Mouse (Mus musculus) embryonic fibroblast, embryonic 13.5 days (primary cell): Measurements from ENCODE around the gene Tbc1d2.

Source experiments
- CTCF ChIP-seq: IDR thresholded peaks from 2 replicates; pipeline ENCODE4 v1.5.1; 2011; ENCODE audit warnings: mild to moderate bottlenecking, control low read depth, low read length, moderate library complexity, borderline replicate concordance; ENCODE audit not compliant: insufficient read depth
- POLR2A ChIP-seq: IDR thresholded peaks from 2 replicates; pipeline ENCODE4 v1.6.1; 2011; ENCODE audit warnings: low read depth, mild to moderate bottlenecking, control low read depth, low read length, moderate library complexity

- TF ChIP-seq CTCF (no peak), POLR2A (no peak)
Measured at GRCm38 (mm10) chr4:46690023-46690420, 40.0 kb upstream of the Tbc1d2 start.
